Mouse (Mus musculus) neural tube, embryonic 12.5 days (tissue): Measurements from ENCODE around the gene Tada1. TPM values are rescaled to one million over a fixed set of nuclear protein-coding genes. Genes with fewer than 3 reads are reported as not detected.

Experiments
- ATAC-seq: fragments of 200-750 bp; cut with Nextera tagmentation; 2 replicates; pipeline ENCODE4 v1.8.0; 2017; ENCODE audit warnings: low read depth, mild to moderate bottlenecking, moderate TSS enrichment, moderate library complexity; ENCODE audit not compliant: low FRiP score
- H3K27ac ChIP-seq: fragments of 300-500 bp; sonication (generic); 2 replicates; pipeline ENCODE4 v1.5.1; 2016
- H3K27me3 ChIP-seq: fragments of 300-500 bp; sonication (generic); replicated peaks from 2 replicates; pipeline ENCODE4 v1.6.1; 2016; ENCODE audit warnings: mild to moderate bottlenecking
- H3K36me3 ChIP-seq: fragments of 300-500 bp; sonication (generic); 2 replicates; pipeline ENCODE4 v1.6.1; 2016; ENCODE audit warnings: mild to moderate bottlenecking
- H3K4me1 ChIP-seq: fragments of 300-500 bp; sonication (generic); 2 replicates; pipeline ENCODE4 v1.6.1; 2016
- H3K4me2 ChIP-seq: fragments of 300-500 bp; sonication (generic); replicated peaks from 2 replicates; pipeline ENCODE4 v1.6.1; 2016; ENCODE audit warnings: mild to moderate bottlenecking
- H3K4me3 ChIP-seq: fragments of 300-500 bp; sonication (generic); 2 replicates; pipeline ENCODE4 v1.5.1; 2016
- H3K9ac ChIP-seq: fragments of 300-500 bp; sonication (generic); 2 replicates; pipeline ENCODE4 v1.6.1; 2016; ENCODE audit warnings: mild to moderate bottlenecking
- H3K9me3 ChIP-seq: fragments of 300-500 bp; sonication (generic); 2 replicates; pipeline ENCODE4 v1.6.1; 2016; ENCODE audit warnings: mild to moderate bottlenecking
- WGBS: fragments of 180-500 bp; shearing (Covaris S2); methylation state at CpG from one replicate; pipeline ENCODE4 v1.1.7; 2016; 5-methylcytosine and 5-hydroxymethylcytosine counted together
- polyA plus RNA-seq: library from polyadenylated mRNA; unstranded; fragments of >200 nt; fragmentation: Nextera tagmentation; extraction: Ambion mirVana; gene quantifications from 2 replicates; pipeline ENCODE4 v1.2.1, GENCODE M21; 2016

Tada1 gene
- polyA plus RNA-seq: 60.2 and 65.1 TPM in 2 replicates

DNA sequence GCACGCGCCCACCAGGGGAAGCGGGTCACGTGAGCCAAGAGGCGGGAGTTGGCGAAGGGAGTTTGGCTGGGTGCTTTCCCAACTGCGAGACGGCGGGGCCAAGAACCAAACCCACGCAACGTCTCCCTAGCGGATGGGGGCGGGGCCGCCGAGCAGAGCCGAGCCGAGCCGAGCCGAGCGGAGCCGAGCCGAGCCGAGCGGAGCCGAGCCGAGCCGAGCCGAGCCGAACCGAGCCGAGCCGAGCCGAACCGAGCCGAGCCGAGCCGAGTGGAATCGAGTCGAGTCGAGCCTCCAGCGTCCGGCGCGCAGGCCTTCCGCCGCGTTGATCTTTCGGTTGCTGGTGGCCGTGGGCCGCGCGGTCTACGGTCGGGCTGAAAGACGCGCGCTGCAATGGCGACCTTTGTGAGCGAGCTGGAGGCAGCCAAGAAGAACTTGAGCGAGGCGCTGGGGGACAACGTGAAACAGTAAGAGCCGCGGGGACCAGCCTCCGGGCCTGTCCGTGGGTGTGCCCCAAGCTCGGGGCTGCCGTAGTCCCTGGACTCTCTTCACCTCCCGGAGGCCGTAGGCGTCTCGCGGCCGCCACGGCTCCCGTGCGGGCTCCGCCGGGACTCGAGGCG, at the start of gene Tada1:
Gene Tada1 (plus strand): TSS at position 85 of the 617 bp plus-strand sequence.
- peaks cover 17% of the 10 kb centered on the region for H3K36me3 ChIP-seq
- ATAC-seq: peak; percentile 95
- peaks cover 18% of the 10 kb centered on the region for H3K4me1 ChIP-seq
- H3K27ac ChIP-seq: peak within 1 kb of the TSS; percentile 57; the same call in 1 of the 2 replicates
- H3K4me3 ChIP-seq: peak within 1 kb of the TSS; percentile 96
- peak within 1 kb of the TSS; percentile 65 for H3K4me2 ChIP-seq
- no peaks in the 10 kb centered on the region for H3K27me3 ChIP-seq
- H3K9ac ChIP-seq: peak within 1 kb of the TSS; percentile 97
- no peaks in the 10 kb centered on the region for H3K9me3 ChIP-seq
- WGBS: under 1% methylated on average over 81 of the region's 81 CpGs

GRCm38 (mm10) chr1:166330752-166331151, 48.1 kb upstream of the Tada1 start:
- H3K4me3 ChIP-seq: no peak overlapping the region
- no peak for ATAC-seq
- no peaks in the 10 kb centered on the region for H3K27me3 ChIP-seq
- 60% methylated on average over 3 of the region's 3 CpGs for WGBS
- no peak overlapping the region for H3K27ac ChIP-seq
- H3K4me2 ChIP-seq: no peak overlapping the region
- H3K36me3 ChIP-seq: no peaks in the 10 kb centered on the region
- H3K4me1 ChIP-seq: no peaks in the 10 kb centered on the region
- no peak overlapping the region for H3K9ac ChIP-seq
- H3K9me3 ChIP-seq: no peaks in the 10 kb centered on the region

DNA sequence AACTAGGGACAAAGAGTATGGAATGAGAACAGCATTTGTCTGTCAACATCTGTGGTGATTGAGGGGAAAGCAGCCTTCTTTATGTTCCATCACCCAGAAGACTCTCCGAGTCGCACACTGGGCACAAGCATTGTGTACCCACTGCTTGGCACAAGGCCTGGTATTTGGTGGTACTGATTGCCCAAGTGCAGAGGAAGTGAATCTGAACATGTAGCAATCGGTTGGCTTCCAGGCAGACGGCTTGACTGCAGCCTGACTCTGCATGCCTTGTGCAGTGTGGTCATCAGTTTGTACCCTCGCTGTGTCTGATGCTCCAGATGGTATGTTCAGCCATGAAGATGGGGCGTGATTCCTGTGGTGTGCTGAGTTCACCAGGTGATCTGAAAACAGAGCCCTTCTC, 39.8 kb upstream of the Tada1 start:
- Histone ChIP-seq H3K4me2 (no peak overlapping the region), H3K36me3 (no peaks in the 10 kb centered on the region), H3K27me3 (peaks cover 6% of the 10 kb centered on the region; the same call in 1 of the 2 replicates), H3K4me3 (no peak overlapping the region), H3K4me1 (peaks cover under 1% of the 10 kb centered on the region; the same call in 1 of the 2 replicates), H3K27ac (no peak overlapping the region), H3K9me3 (no peaks in the 10 kb centered on the region), H3K9ac (no peak overlapping the region)
- 91% methylated on average over 6 of the region's 6 CpGs for WGBS
- no peak for ATAC-seq

GRCm38 (mm10) chr1:166342060-166342459, 36.8 kb upstream of the Tada1 start:
- H3K4me3 ChIP-seq: no peak overlapping the region
- H3K9ac ChIP-seq: no peak overlapping the region
- no peaks in the 10 kb centered on the region for H3K9me3 ChIP-seq
- H3K4me2 ChIP-seq: no peak overlapping the region
- H3K27me3 ChIP-seq: peaks cover 9% of the 10 kb centered on the region; the same call in 1 of the 2 replicates
- no peak for ATAC-seq
- 79% methylated on average over 2 of the region's 2 CpGs for WGBS
- no peak overlapping the region for H3K27ac ChIP-seq
- peaks cover 6% of the 10 kb centered on the region; the same call in 1 of the 2 replicates for H3K4me1 ChIP-seq
- H3K36me3 ChIP-seq: no peaks in the 10 kb centered on the region

GRCm38 (mm10) chr1:166342539-166342938, 36.4 kb upstream of the Tada1 start:
- no peak for ATAC-seq
- 90% methylated on average over 1 of the region's 1 CpGs for WGBS
- H3K27ac ChIP-seq: no peak overlapping the region

GRCm38 (mm10) chr1:166343586-166343985, 35.3 kb upstream of the Tada1 start:
- ATAC-seq: no peak
- H3K9ac ChIP-seq: no peak overlapping the region
- no peaks in the 10 kb centered on the region for H3K9me3 ChIP-seq
- no peaks in the 10 kb centered on the region for H3K36me3 ChIP-seq
- H3K27ac ChIP-seq: no peak overlapping the region
- no peak overlapping the region for H3K4me3 ChIP-seq
- peaks cover 10% of the 10 kb centered on the region; the same call in 1 of the 2 replicates for H3K27me3 ChIP-seq
- no peak overlapping the region for H3K4me2 ChIP-seq
- WGBS: 48% methylated on average over 5 of the region's 5 CpGs
- peaks cover 6% of the 10 kb centered on the region; the same call in 1 of the 2 replicates for H3K4me1 ChIP-seq

More at GRCm38 (mm10) chr1:166342539-166342938, 36.4 kb upstream of the Tada1 start:
- H3K36me3 ChIP-seq: no peaks in the 10 kb centered on the region
- H3K4me1 ChIP-seq: peaks cover 6% of the 10 kb centered on the region; the same call in 1 of the 2 replicates
- H3K4me2 ChIP-seq: no peak overlapping the region
- H3K9me3 ChIP-seq: no peaks in the 10 kb centered on the region
- peaks cover 10% of the 10 kb centered on the region; the same call in 1 of the 2 replicates for H3K27me3 ChIP-seq
- no peak overlapping the region for H3K4me3 ChIP-seq
- no peak overlapping the region for H3K9ac ChIP-seq

GRCm38 (mm10) chr1:166344300-166345077, 34.4 kb upstream of the Tada1 start:
- H3K9me3 ChIP-seq: no peaks in the 10 kb centered on the region
- H3K27me3 ChIP-seq: peaks cover 10% of the 10 kb centered on the region; the same call in 1 of the 2 replicates
- peaks cover 6% of the 10 kb centered on the region; the same call in 1 of the 2 replicates for H3K4me1 ChIP-seq
- no peak overlapping the region for H3K4me2 ChIP-seq
- 37% methylated on average over 8 of the region's 8 CpGs for WGBS
- peak; percentile 80 for ATAC-seq
- H3K4me3 ChIP-seq: no peak overlapping the region
- no peak overlapping the region for H3K27ac ChIP-seq
- no peak overlapping the region for H3K9ac ChIP-seq
- H3K36me3 ChIP-seq: no peaks in the 10 kb centered on the region

GRCm38 (mm10) chr1:166345602-166346001, 33.3 kb upstream of the Tada1 start:
- Histone ChIP-seq H3K4me1 (peaks cover 6% of the 10 kb centered on the region; the same call in 1 of the 2 replicates), H3K9me3 (no peaks in the 10 kb centered on the region), H3K4me2 (no peak overlapping the region), H3K4me3 (no peak overlapping the region), H3K9ac (no peak overlapping the region), H3K27ac (no peak overlapping the region), H3K36me3 (no peaks in the 10 kb centered on the region), H3K27me3 (peaks cover 4% of the 10 kb centered on the region; the same call in 1 of the 2 replicates)
- 95% methylated on average over 6 of the region's 6 CpGs for WGBS
- ATAC-seq: no peak

DNA sequence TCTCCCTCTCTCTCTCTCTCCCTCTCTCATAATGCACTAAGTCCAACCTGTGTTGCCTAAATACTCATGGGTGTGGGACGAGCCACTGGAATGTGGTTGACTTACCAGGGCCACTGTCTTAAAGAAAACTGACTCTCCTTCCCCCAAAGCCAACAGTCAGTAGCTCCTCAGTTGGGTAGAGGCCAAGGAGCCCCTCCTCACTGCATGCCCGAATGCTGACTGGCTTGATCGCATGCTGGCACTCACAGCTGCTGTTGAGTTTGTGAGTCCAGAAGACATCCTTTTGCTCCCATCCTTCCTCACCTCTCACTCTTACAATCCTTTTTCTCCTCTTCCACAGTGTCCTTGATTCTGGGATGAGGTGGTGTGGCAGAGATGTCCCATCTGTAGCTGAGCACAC, 32.0 kb upstream of the Tada1 start:
- H3K4me3 ChIP-seq: no peak overlapping the region
- 82% methylated on average over 3 of the region's 3 CpGs for WGBS
- H3K4me2 ChIP-seq: no peak overlapping the region
- no peaks in the 10 kb centered on the region for H3K36me3 ChIP-seq
- H3K27me3 ChIP-seq: peaks cover 4% of the 10 kb centered on the region; the same call in 1 of the 2 replicates
- peaks cover 6% of the 10 kb centered on the region; the same call in 1 of the 2 replicates for H3K4me1 ChIP-seq
- H3K9ac ChIP-seq: no peak overlapping the region
- no peak for ATAC-seq
- no peak overlapping the region for H3K27ac ChIP-seq
- H3K9me3 ChIP-seq: no peaks in the 10 kb centered on the region

- no peak overlapping the region for H3K9ac ChIP-seq
- no peak overlapping the region for H3K4me3 ChIP-seq
- no peaks in the 10 kb centered on the region for H3K36me3 ChIP-seq
- H3K27ac ChIP-seq: no peak overlapping the region
- H3K4me1 ChIP-seq: peaks cover 3% of the 10 kb centered on the region; the same call in 1 of the 2 replicates
- no peak for ATAC-seq
- H3K4me2 ChIP-seq: no peak overlapping the region
- peaks cover 4% of the 10 kb centered on the region; the same call in 1 of the 2 replicates for H3K27me3 ChIP-seq
- no peaks in the 10 kb centered on the region for H3K9me3 ChIP-seq
- 73% methylated on average over 3 of the region's 3 CpGs for WGBS
Measured at GRCm38 (mm10) chr1:166349341-166349740, 29.6 kb upstream of the Tada1 start.

DNA sequence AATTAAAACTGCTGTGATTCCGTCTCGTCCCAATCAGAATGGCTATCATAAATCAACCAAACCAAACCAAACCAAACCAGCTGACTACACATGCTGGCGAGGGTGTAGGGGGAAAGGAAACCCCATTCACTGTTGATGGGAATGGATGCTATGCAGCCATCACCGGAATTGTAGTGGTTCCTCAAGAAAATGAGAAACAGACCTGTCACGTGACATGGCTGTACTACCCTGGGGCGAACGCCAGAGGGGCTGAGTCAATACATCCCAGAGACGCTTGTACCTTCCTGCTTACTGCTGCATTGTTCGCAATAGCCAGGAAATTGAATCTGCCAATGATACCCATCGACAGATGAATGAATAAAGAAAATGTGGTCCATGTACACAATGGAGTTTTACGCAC, 29.1 kb upstream of the Tada1 start:
- no peak for ATAC-seq
- H3K9ac ChIP-seq: no peak overlapping the region
- no peak overlapping the region for H3K4me2 ChIP-seq
- no peaks in the 10 kb centered on the region for H3K36me3 ChIP-seq
- no peak overlapping the region for H3K4me3 ChIP-seq
- WGBS: 77% methylated on average over 11 of the region's 11 CpGs
- H3K4me1 ChIP-seq: no peaks in the 10 kb centered on the region
- H3K27ac ChIP-seq: no peak overlapping the region
- H3K9me3 ChIP-seq: no peaks in the 10 kb centered on the region
- H3K27me3 ChIP-seq: peaks cover 4% of the 10 kb centered on the region; the same call in 1 of the 2 replicates

- Histone ChIP-seq H3K4me3 (no peak overlapping the region), H3K4me2 (no peak overlapping the region), H3K9ac (no peak overlapping the region), H3K36me3 (no peaks in the 10 kb centered on the region), H3K27ac (no peak overlapping the region), H3K4me1 (no peaks in the 10 kb centered on the region), H3K9me3 (no peaks in the 10 kb centered on the region), H3K27me3 (no peaks in the 10 kb centered on the region; the same call in 1 of the 2 replicates)
- 25% methylated on average over 14 of the region's 14 CpGs for WGBS
- peak; percentile 85 for ATAC-seq
Measured at GRCm38 (mm10) chr1:166360157-166360855, 18.6 kb upstream of the Tada1 start.
